Mouse (Mus musculus) liver, embryonic 14.5 days (tissue): ENCODE data around the gene Ugt1a8. TPM values are rescaled to one million over a fixed set of nuclear protein-coding genes. Genes with fewer than 3 reads are reported as not detected.
"Not testable (repeated sequence)": the region's sequence is repeated elsewhere in the genome, so short reads cannot be mapped to it uniquely, and the experiment has no call there.

Source experiments
- ATAC-seq: fragments of 200-750 bp; cut with Nextera tagmentation; 2 replicates; pipeline ENCODE4 v1.8.0; 2017; ENCODE audit warnings: moderate number of reproducible peaks, mild to moderate bottlenecking, moderate library complexity; ENCODE audit not compliant: insufficient read depth
- DNase-seq, 3 experiments: peaks; one replicate each; pipeline ENCODE4 v3.0.0-alpha.2; 2012 to 2013; ENCODE audit warnings: low read depth in 3 of 3, low spot score in 3 of 3
- H3K27ac ChIP-seq: fragments of 300-500 bp; sonication (generic); 2 replicates; pipeline ENCODE4 v1.5.1; 2014; ENCODE audit warnings: moderate library complexity, mild to moderate bottlenecking, control low read depth, inconsistent platforms
- H3K27me3 ChIP-seq: fragments of 300-500 bp; sonication (generic); 2 replicates; pipeline ENCODE4 v1.6.1; 2014; ENCODE audit warnings: mild to moderate bottlenecking, low read length, moderate library complexity; ENCODE audit not compliant: control insufficient read depth, insufficient read depth
- H3K36me3 ChIP-seq: fragments of 300-500 bp; sonication (generic); replicated peaks from 2 replicates; pipeline ENCODE4 v1.6.1; 2014; ENCODE audit warnings: low read depth; ENCODE audit not compliant: control insufficient read depth, insufficient read depth
- H3K4me1 ChIP-seq, 2 experiments: fragments of 200-500 bp in 1 of 2; fragments of 300-500 bp in 1 of 2; sonication (generic) in 1 of 2; replicated peaks; 2 replicates each; pipeline ENCODE4 v1.6.1; 2012 to 2014; ENCODE audit warnings: antibody characterized with exemption in 1 of 2, inconsistent platforms in 1 of 2, low read length in 1 of 2; ENCODE audit not compliant: control insufficient read depth in 2 of 2, insufficient read depth in 2 of 2
- H3K4me2 ChIP-seq: fragments of 300-500 bp; sonication (generic); 2 replicates; pipeline ENCODE4 v1.6.1; 2014; ENCODE audit warnings: low read depth, mild to moderate bottlenecking, control low read depth, moderate library complexity
- H3K4me3 ChIP-seq, 2 experiments: fragments of 200-500 bp in 1 of 2; fragments of 300-500 bp in 1 of 2; sonication (generic) in 1 of 2; 2 replicates each; pipeline ENCODE4 v1.5.1; 2012 to 2014; ENCODE audit warnings: low read depth in 2 of 2, low read length in 2 of 2, mild to moderate bottlenecking in 2 of 2, control low read depth in 1 of 2, inconsistent platforms in 1 of 2, moderate library complexity in 1 of 2; ENCODE audit not compliant: insufficient read depth in 1 of 2
- H3K9ac ChIP-seq: fragments of 300-500 bp; sonication (generic); replicated peaks from 2 replicates; pipeline ENCODE4 v1.6.1; 2014; ENCODE audit warnings: mild to moderate bottlenecking, control low read depth, moderate library complexity
- H3K9me3 ChIP-seq: fragments of 300-500 bp; sonication (generic); 2 replicates; pipeline ENCODE4 v1.6.1; 2016; ENCODE audit warnings: low read length, mixed read lengths; ENCODE audit not compliant: control insufficient read depth
- CTCF ChIP-seq: IDR thresholded peaks from 2 replicates; pipeline ENCODE4 v1.5.1; 2016; ENCODE audit warnings: antibody characterized with exemption, low read depth, control low read depth
- EP300 ChIP-seq: IDR thresholded peaks from 2 replicates; pipeline ENCODE4 v1.6.1; 2016; ENCODE audit warnings: antibody characterized with exemption, low read depth
- WGBS: fragments of 180-500 bp; shearing (Covaris S2); extraction: QIAGEN DNeasy Blood & Tissue Kit; methylation state at CpG from one replicate; pipeline ENCODE4 v1.1.7; 2014; ENCODE audit not compliant: insufficient replicate concordance; 5-methylcytosine and 5-hydroxymethylcytosine counted together
- polyA plus RNA-seq, 2 experiments: library from polyadenylated mRNA; depleted of rRNA in 1 of 2; stranded (reverse) in 1 of 2; unstranded in 1 of 2; fragments of >200 nt; fragmentation: Nextera tagmentation in 1 of 2; extraction: Ambion mirVana in 1 of 2; gene quantifications; 2 replicates each; pipeline versions ENCODE4 v1.2.1 to v1.2.3; 2012 to 2014

The Ugt1a8 gene
- polyA plus RNA-seq (2012; rRNA removed) = not detected in 2 replicates
- polyA plus RNA-seq (2014; fragmentation: Nextera tagmentation; extraction: Ambion mirVana) = not detected in 2 replicates

GRCm38 (mm10) chr1:88087513-88087912 is at the start of gene Ugt1a8:
TSS of gene Ugt1a8 (plus strand) at chr1:88087813.
- Histone ChIP-seq H3K4me3 (no peak within 1 kb of the TSS), H3K27ac (no peak within 1 kb of the TSS), H3K9me3 (no peaks in the 10 kb centered on the region), H3K9ac (no peak within 1 kb of the TSS), H3K36me3 (no peaks in the 10 kb centered on the region), H3K4me2 (no peak within 1 kb of the TSS), H3K27me3 (no peaks in the 10 kb centered on the region), H3K4me1 (no peaks in the 10 kb centered on the region)
- TF ChIP-seq EP300 (no peak), CTCF (no peak)
- no peak for DNase-seq
- ATAC-seq = no peak
- WGBS = 49% methylated on average over 3 of the region's 3 CpGs

- ATAC-seq, H3K4me3 ChIP-seq, H3K9ac ChIP-seq, DNase-seq, H3K4me1 ChIP-seq, H3K9me3 ChIP-seq, H3K4me2 ChIP-seq, H3K27me3 ChIP-seq, H3K27ac ChIP-seq, H3K36me3 ChIP-seq: not testable (repeated sequence)
- whole genome bisulfite sequencing = 25% methylated on average over 1 of the region's 2 CpGs
These were observed 44.6 kb upstream of the Ugt1a8 start for GRCm38 (mm10) chr1:88043044-88043443.

GRCm38 (mm10) chr1:88044832-88045437 is 42.7 kb upstream of the Ugt1a8 start:
- H3K4me2 ChIP-seq, H3K36me3 ChIP-seq, H3K27me3 ChIP-seq, H3K4me1 ChIP-seq, H3K9ac ChIP-seq, H3K4me3 ChIP-seq, H3K9me3 ChIP-seq, H3K27ac ChIP-seq: not testable (repeated sequence)
- peak; percentile 48; the same call in 1 of the 2 replicates for ATAC-seq
- peak in 2 of 3 experiments; percentile 12 to 16 for DNase-seq
- 50% methylated on average over 3 of the region's 5 CpGs for WGBS

GRCm38 (mm10) chr1:88047408-88047807 is 40.2 kb upstream of the Ugt1a8 start:
- H3K4me2 ChIP-seq, H3K9me3 ChIP-seq, DNase-seq, H3K4me3 ChIP-seq, H3K27me3 ChIP-seq, H3K36me3 ChIP-seq, H3K4me1 ChIP-seq, H3K27ac ChIP-seq, ATAC-seq, H3K9ac ChIP-seq: not testable (repeated sequence)
- WGBS = 46% methylated on average over 2 of the region's 2 CpGs

- H3K36me3 ChIP-seq = no peaks in the 10 kb centered on the region
- no peaks in the 10 kb centered on the region for H3K9me3 ChIP-seq
- WGBS = 50% methylated on average over 1 of the region's 1 CpGs
- no peaks in the 10 kb centered on the region for H3K27me3 ChIP-seq
- H3K4me2 ChIP-seq = no peak within 1 kb of the TSS
- no peak for ATAC-seq
- no peak for TF ChIP-seq CTCF
- TF ChIP-seq EP300 = no peak
- no peak within 1 kb of the TSS for H3K27ac ChIP-seq
- H3K4me1 ChIP-seq = no peaks in the 10 kb centered on the region
- no peak within 1 kb of the TSS for H3K4me3 ChIP-seq
- no peak within 1 kb of the TSS for H3K9ac ChIP-seq
- DNase-seq = no peak
These were observed 32.5 kb upstream of the Ugt1a8 start, which contains the start of gene Ugt1a10 for GRCm38 (mm10) chr1:88055088-88055487. TSS of gene Ugt1a10 (plus strand) at chr1:88055388.

- not testable (repeated sequence) for H3K27me3 ChIP-seq, H3K27ac ChIP-seq, H3K4me3 ChIP-seq, H3K9me3 ChIP-seq, ATAC-seq, H3K4me2 ChIP-seq, H3K36me3 ChIP-seq, H3K9ac ChIP-seq, H3K4me1 ChIP-seq, DNase-seq
- 20% methylated on average over 1 of the region's 2 CpGs for WGBS
These were observed 21.0 kb upstream of the Ugt1a8 start for GRCm38 (mm10) chr1:88066472-88067102.
